Mouse (Mus musculus) left cerebral cortex, postnatal 36 days (tissue): ENCODE data around the gene Pogk. TPM values are rescaled to one million over a fixed set of nuclear protein-coding genes. Genes with fewer than 3 reads are reported as not detected.

Experiments used
- total RNA-seq, 2 experiments: library from RNA; stranded (reverse); gene quantifications; 2 replicates each; pipeline ENCODE4 v1.2.3; 2021

The Pogk gene
- total RNA-seq, 2 experiments from 2014 or later: 33.9 to 36.7 TPM

Other genes with a start within 250 kb of the Pogk start
- gene Mael, start 171.1 kb downstream of the Pogk start, total RNA-seq: under 1 TPM in 1 of 2 experiments, not detected in 1; 0.52 TPM
- gene Ildr2, start 155.7 kb downstream of the Pogk start, total RNA-seq: 100 to 1,000 TPM; 104 to 110 TPM
- 10 to 100 TPM; 30.6 to 36.6 TPM for gene Tada1, start 30.8 kb downstream of the Pogk start, total RNA-seq
- gene Gm4846, start 87.7 kb upstream of the Pogk start, total RNA-seq: not detected
- gene Gm4847, start 237.8 kb upstream of the Pogk start, total RNA-seq: under 1 TPM in 1 of 2 experiments, not detected in 1; 0.10 TPM